Mouse (Mus musculus) embryonic facial prominence, embryonic 13.5 days (tissue): ENCODE data around the gene Crtc3. TPM values are rescaled to one million over a fixed set of nuclear protein-coding genes. Genes with fewer than 3 reads are reported as not detected.

Source experiments
- ATAC-seq: fragments of 200-750 bp; cut with Nextera tagmentation; 2 replicates; pipeline ENCODE4 v1.8.0; 2017; ENCODE audit warnings: low read depth; ENCODE audit not compliant: insufficient number of reproducible peaks, insufficient read depth, low FRiP score, low TSS enrichment
- H3K27ac ChIP-seq: fragments of 300-500 bp; sonication (generic); 2 replicates; pipeline ENCODE4 v1.5.1; 2015; ENCODE audit warnings: moderate library complexity, mild to moderate bottlenecking, inconsistent platforms
- H3K27me3 ChIP-seq: fragments of 300-500 bp; sonication (generic); 2 replicates; pipeline ENCODE4 v1.6.1; 2015; ENCODE audit warnings: mild to moderate bottlenecking, inconsistent platforms
- H3K36me3 ChIP-seq: fragments of 300-500 bp; sonication (generic); 2 replicates; pipeline ENCODE4 v1.6.1; 2015; ENCODE audit warnings: mild to moderate bottlenecking, inconsistent platforms
- H3K4me1 ChIP-seq: fragments of 300-500 bp; sonication (generic); 2 replicates; pipeline ENCODE4 v1.6.1; 2015; ENCODE audit warnings: inconsistent platforms
- H3K4me2 ChIP-seq: fragments of 300-500 bp; sonication (generic); 2 replicates; pipeline ENCODE4 v1.6.1; 2015; ENCODE audit warnings: moderate library complexity, mild to moderate bottlenecking, inconsistent platforms
- H3K4me3 ChIP-seq: fragments of 300-500 bp; sonication (generic); 2 replicates; pipeline ENCODE4 v1.5.1; 2015; ENCODE audit warnings: mild to moderate bottlenecking, inconsistent platforms
- H3K9ac ChIP-seq: fragments of 300-500 bp; sonication (generic); 2 replicates; pipeline ENCODE4 v1.6.1; 2015; ENCODE audit warnings: mild to moderate bottlenecking, inconsistent platforms
- H3K9me3 ChIP-seq: fragments of 300-500 bp; sonication (generic); 2 replicates; pipeline ENCODE4 v1.6.1; 2016; ENCODE audit warnings: inconsistent platforms
- WGBS: fragments of 180-500 bp; shearing (Covaris S2); methylation state at CpG from one replicate; pipeline ENCODE4 v1.1.7; 2015; ENCODE audit warnings: mixed read lengths; 5-methylcytosine and 5-hydroxymethylcytosine counted together
- polyA plus RNA-seq: library from polyadenylated mRNA; unstranded; fragments of >200 nt; fragmentation: Nextera tagmentation; extraction: Ambion mirVana; gene quantifications from 2 replicates; pipeline ENCODE4 v1.2.1, GENCODE M21; 2015

Gene Crtc3
- polyA plus RNA-seq, 1 experiment from 2014 or later = 27.6 TPM

- 82% methylated on average over 7 of the region's 7 CpGs for WGBS
- Histone ChIP-seq H3K4me2 (no peak overlapping the region), H3K4me1 (no peaks in the 10 kb centered on the region), H3K27ac (no peak overlapping the region), H3K36me3 (no peaks in the 10 kb centered on the region), H3K9me3 (no peaks in the 10 kb centered on the region), H3K9ac (no peak overlapping the region), H3K27me3 (no peaks in the 10 kb centered on the region), H3K4me3 (no peak overlapping the region)
- ATAC-seq = no peak
These were observed 140.0 kb downstream of the Crtc3 start for GRCm38 (mm10) chr7:80548513-80549260.

DNA sequence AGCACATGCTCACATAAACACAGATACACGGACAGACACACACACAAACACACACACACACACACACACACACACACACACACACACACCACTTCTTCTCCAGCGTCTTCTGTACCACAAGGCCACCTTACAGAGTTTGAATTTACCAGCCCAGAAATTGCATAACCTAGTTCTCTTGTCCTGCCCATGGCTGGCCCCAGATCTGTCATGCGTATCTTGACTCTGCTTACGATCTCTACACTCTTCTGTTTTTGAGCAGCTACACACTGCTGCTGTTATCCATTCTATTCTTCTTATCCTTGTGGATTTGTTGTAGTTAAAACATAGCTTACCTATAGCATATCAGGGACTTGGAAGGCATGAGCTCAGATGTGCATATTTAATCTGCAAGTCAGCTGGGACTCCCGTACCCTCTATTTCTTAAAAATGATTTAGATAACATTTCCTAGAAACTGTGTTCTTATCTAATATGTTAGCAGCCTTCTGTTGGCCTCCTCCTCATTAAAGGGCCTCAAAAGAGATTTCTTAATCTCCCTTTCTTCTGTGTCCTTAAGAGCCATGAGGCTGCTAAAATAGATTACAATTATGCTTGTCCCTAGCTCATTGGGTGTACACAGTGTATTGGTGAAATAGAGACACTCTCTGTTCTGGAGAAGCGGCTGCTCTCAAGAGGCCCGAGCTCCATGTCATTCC, 146.4 kb downstream of the Crtc3 start:
- no peaks in the 10 kb centered on the region for H3K9me3 ChIP-seq
- no peak overlapping the region for H3K4me3 ChIP-seq
- H3K27ac ChIP-seq = no peak overlapping the region
- 79% methylated on average over 7 of the region's 7 CpGs for WGBS
- H3K27me3 ChIP-seq = no peaks in the 10 kb centered on the region; the same call in 1 of the 2 replicates
- no peak for ATAC-seq
- H3K36me3 ChIP-seq = no peaks in the 10 kb centered on the region
- no peak overlapping the region for H3K4me2 ChIP-seq
- no peak overlapping the region for H3K9ac ChIP-seq
- H3K4me1 ChIP-seq = no peaks in the 10 kb centered on the region

GRCm38 (mm10) chr7:80539581-80539980, 149.1 kb downstream of the Crtc3 start:
- H3K4me3 ChIP-seq = no peak overlapping the region
- H3K9me3 ChIP-seq = no peaks in the 10 kb centered on the region
- H3K27me3 ChIP-seq = no peaks in the 10 kb centered on the region; the same call in 1 of the 2 replicates
- H3K9ac ChIP-seq = no peak overlapping the region
- no peak overlapping the region for H3K4me2 ChIP-seq
- ATAC-seq = no peak
- no peak overlapping the region for H3K27ac ChIP-seq
- no peaks in the 10 kb centered on the region for H3K36me3 ChIP-seq
- H3K4me1 ChIP-seq = no peaks in the 10 kb centered on the region
- WGBS = 63% methylated on average over 5 of the region's 5 CpGs

Other genes starting within 250 kb of the Crtc3 start
- gene Blm, start 153.8 kb downstream of the Crtc3 start, polyA plus RNA-seq = 27.1 and 28.3 TPM in 2 replicates
- 56.0 and 61.2 TPM in 2 replicates for gene Iqgap1, start 137.1 kb upstream of the Crtc3 start, polyA plus RNA-seq
- gene Zscan2, start 172.0 kb upstream of the Crtc3 start, polyA plus RNA-seq = 3.3 and 3.9 TPM in 2 replicates
- gene Wdr73, start 212.4 kb upstream of the Crtc3 start, polyA plus RNA-seq = 31.5 and 33.0 TPM in 2 replicates
- 5.6 and 5.8 TPM in 2 replicates for gene Nmb, start 216.2 kb upstream of the Crtc3 start, polyA plus RNA-seq